Mouse (Mus musculus) embryonic fibroblast, embryonic 13.5 days (primary cell): Measurements from ENCODE around the gene Rps17. TPM values are rescaled to one million over a fixed set of nuclear protein-coding genes. Genes with fewer than 3 reads are reported as not detected.

Experiments
- H3K27ac ChIP-seq: 2 replicates; pipeline ENCODE4 v1.5.1; 2012; ENCODE audit warnings: low read length, control low read depth, inconsistent platforms; ENCODE audit not compliant: insufficient read depth
- H3K4me1 ChIP-seq: 2 replicates; pipeline ENCODE4 v1.6.1; 2011; ENCODE audit warnings: low read length; ENCODE audit not compliant: control insufficient read depth, insufficient read depth
- H3K4me3 ChIP-seq: 2 replicates; pipeline ENCODE4 v1.5.1; 2011; ENCODE audit warnings: mild to moderate bottlenecking, control low read depth, low read length; ENCODE audit not compliant: insufficient read depth
- CTCF ChIP-seq: IDR thresholded peaks from 2 replicates; pipeline ENCODE4 v1.5.1; 2011; ENCODE audit warnings: mild to moderate bottlenecking, control low read depth, low read length, moderate library complexity, borderline replicate concordance; ENCODE audit not compliant: insufficient read depth
- POLR2A ChIP-seq: IDR thresholded peaks from 2 replicates; pipeline ENCODE4 v1.6.1; 2011; ENCODE audit warnings: low read depth, mild to moderate bottlenecking, control low read depth, low read length, moderate library complexity
- polyA plus RNA-seq: library from polyadenylated mRNA; stranded (reverse); fragments of >200 nt; gene quantifications from 2 replicates; pipeline ENCODE4 v1.2.4, GENCODE M21; 2011; ENCODE audit warnings: low read depth; ENCODE audit not compliant: missing spikeins, insufficient read length

Gene Rps17
- polyA plus RNA-seq, 1 experiment = 1,473 TPM

- no peak overlapping the region for H3K4me3 ChIP-seq
- H3K27ac ChIP-seq = no peak overlapping the region
- no peaks in the 10 kb centered on the region for H3K4me1 ChIP-seq
- TF ChIP-seq POLR2A (no peak), CTCF (no peak)
Observed at GRCm38 (mm10) chr7:81309247-81309646, 35.8 kb downstream of the Rps17 start.

GRCm38 (mm10) chr7:81307735-81308134 is 37.3 kb downstream of the Rps17 start:
- Histone ChIP-seq H3K27ac (no peak overlapping the region), H3K4me3 (no peak overlapping the region), H3K4me1 (no peaks in the 10 kb centered on the region)
- TF ChIP-seq POLR2A (no peak), CTCF (no peak)

GRCm38 (mm10) chr7:81304675-81305074 is 40.4 kb downstream of the Rps17 start:
- H3K4me3 ChIP-seq = no peak overlapping the region
- no peak overlapping the region for H3K27ac ChIP-seq
- no peaks in the 10 kb centered on the region for H3K4me1 ChIP-seq
- TF ChIP-seq POLR2A (no peak), CTCF (no peak)

GRCm38 (mm10) chr7:81304100-81304499 is 41.0 kb downstream of the Rps17 start:
- Histone ChIP-seq H3K4me3 (no peak overlapping the region), H3K4me1 (no peaks in the 10 kb centered on the region)
- TF ChIP-seq POLR2A (no peak), CTCF (no peak)

GRCm38 (mm10) chr7:81303682-81304081 is 41.4 kb downstream of the Rps17 start:
- no peaks in the 10 kb centered on the region for H3K4me1 ChIP-seq
- no peak for TF ChIP-seq CTCF
- no peak for TF ChIP-seq POLR2A
- no peak overlapping the region for H3K4me3 ChIP-seq
- no peak overlapping the region for H3K27ac ChIP-seq

More at GRCm38 (mm10) chr7:81304100-81304499, 41.0 kb downstream of the Rps17 start:
- H3K27ac ChIP-seq = no peak overlapping the region

- Histone ChIP-seq H3K27ac (no peak overlapping the region), H3K4me3 (no peak overlapping the region), H3K4me1 (no peaks in the 10 kb centered on the region)
- TF ChIP-seq CTCF = no peak
Observed at GRCm38 (mm10) chr7:81301323-81301722, 43.7 kb downstream of the Rps17 start.

GRCm38 (mm10) chr7:81298206-81298605 is 46.8 kb downstream of the Rps17 start:
- H3K4me1 ChIP-seq = no peaks in the 10 kb centered on the region
- H3K4me3 ChIP-seq = no peak overlapping the region
- no peak for TF ChIP-seq CTCF
- no peak for TF ChIP-seq POLR2A
- no peak overlapping the region for H3K27ac ChIP-seq

- Histone ChIP-seq H3K4me1 (no peaks in the 10 kb centered on the region), H3K4me3 (no peak overlapping the region), H3K27ac (no peak overlapping the region)
- TF ChIP-seq CTCF = no peak
- TF ChIP-seq POLR2A = no peak
Observed at GRCm38 (mm10) chr7:81295169-81295568, 49.9 kb downstream of the Rps17 start.

Other genes with a start within 250 kb of the Rps17 start
- gene Slc28a1, start 230.5 kb downstream of the Rps17 start, polyA plus RNA-seq = not detected in 2 replicates
- 20.8 and 30.6 TPM in 2 replicates for gene Pde8a, start 131.7 kb downstream of the Rps17 start, polyA plus RNA-seq
- gene Cpeb1, start 110.2 kb upstream of the Rps17 start, polyA plus RNA-seq = 36.0 and 37.4 TPM in 2 replicates
- gene Ap3b2, start 148.7 kb upstream of the Rps17 start, polyA plus RNA-seq = 0.33 TPM in 1 of 2 replicates, not detected in the other
- gene BC048679, start 153.0 kb upstream of the Rps17 start, polyA plus RNA-seq = not detected in 2 replicates
- not detected in 2 replicates for gene Fsd2, start 221.7 kb upstream of the Rps17 start, polyA plus RNA-seq
- 7.5 and 7.9 TPM in 2 replicates for gene Whamm, start 226.0 kb upstream of the Rps17 start, polyA plus RNA-seq